Mouse (Mus musculus): ENCODE data around the gene Golga5. TPM values are rescaled to one million over a fixed set of nuclear protein-coding genes. Genes with fewer than 3 reads are reported as not detected.

The Golga5 gene
- polyA plus RNA-seq, 1 experiment from 2014 or later, result 35.3 TPM

- peaks cover 10% of the 10 kb centered on the region; the same call in 1 of the 2 replicates for H3K4me1 ChIP-seq
- no peak overlapping the region for H3K4me2 ChIP-seq (replicated peaks)
- WGBS, result 88% methylated on average over 4 of the region's 4 CpGs
- no peak overlapping the region for H3K4me3 ChIP-seq
- no peak for ATAC-seq (ENCODE audit: low FRiP score, low read depth)
- no peak overlapping the region for H3K27ac ChIP-seq
- H3K36me3 ChIP-seq, result no peaks in the 10 kb centered on the region
- H3K27me3 ChIP-seq (replicated peaks), result no peaks in the 10 kb centered on the region
- no peak overlapping the region for H3K9ac ChIP-seq
- no peaks in the 10 kb centered on the region for H3K9me3 ChIP-seq
Measured at GRCm38 (mm10) chr12:102434107-102434506, 34.8 kb upstream of the Golga5 start.

GRCm38 (mm10) chr12:102436939-102437526, 31.9 kb upstream of the Golga5 start:
- no peaks in the 10 kb centered on the region for H3K36me3 ChIP-seq
- H3K9ac ChIP-seq, result no peak overlapping the region
- H3K4me1 ChIP-seq, result peaks cover 10% of the 10 kb centered on the region; the same call in 1 of the 2 replicates
- no peak for ATAC-seq (ENCODE audit: low FRiP score, low read depth)
- H3K9me3 ChIP-seq, result no peaks in the 10 kb centered on the region
- no peak overlapping the region for H3K4me2 ChIP-seq (replicated peaks)
- H3K27me3 ChIP-seq (replicated peaks), result no peaks in the 10 kb centered on the region
- no peak overlapping the region for H3K27ac ChIP-seq
- 74% methylated on average over 10 of the region's 10 CpGs for WGBS
- H3K4me3 ChIP-seq, result no peak overlapping the region

- H3K9me3 ChIP-seq, result no peaks in the 10 kb centered on the region
- 0 out of 2 replicates have a peak overlapping the region, but pooled peaks have one; percentile 9 for H3K9ac ChIP-seq
- H3K4me2 ChIP-seq (replicated peaks), result peak overlapping the region; percentile 66; the same call in 1 of the 2 replicates
- H3K4me1 ChIP-seq, result peaks cover 10% of the 10 kb centered on the region; the same call in 1 of the 2 replicates
- H3K27ac ChIP-seq, result no peak overlapping the region
- H3K27me3 ChIP-seq (replicated peaks), result no peaks in the 10 kb centered on the region
- no peak for ATAC-seq (ENCODE audit: low FRiP score, low read depth)
- no peaks in the 10 kb centered on the region for H3K36me3 ChIP-seq
- H3K4me3 ChIP-seq, result no peak overlapping the region
- WGBS, result 87% methylated on average over 5 of the region's 5 CpGs
Measured at GRCm38 (mm10) chr12:102437952-102438351, 31.0 kb upstream of the Golga5 start.

- peak; percentile 44 for ATAC-seq (ENCODE audit: low FRiP score, low read depth)
- no peaks in the 10 kb centered on the region for H3K36me3 ChIP-seq
- H3K9me3 ChIP-seq, result no peaks in the 10 kb centered on the region
- peaks cover 10% of the 10 kb centered on the region; the same call in 1 of the 2 replicates for H3K4me1 ChIP-seq
- 4% methylated on average over 20 of the region's 20 CpGs for WGBS
- H3K27ac ChIP-seq, result no peak overlapping the region
- peak overlapping the region; percentile 66 for H3K4me2 ChIP-seq (replicated peaks)
- H3K4me3 ChIP-seq, result peak overlapping the region; percentile 60
- H3K9ac ChIP-seq, result peak overlapping the region; percentile 44
- H3K27me3 ChIP-seq (replicated peaks), result no peaks in the 10 kb centered on the region
Measured at GRCm38 (mm10) chr12:102438983-102439631, 29.8 kb upstream of the Golga5 start.

- Histone ChIP-seq H3K36me3 (no peaks in the 10 kb centered on the region), H3K27ac (no peak within 1 kb of the TSS), H3K4me3 (peak within 1 kb of the TSS; percentile 60), H3K9ac (peak within 1 kb of the TSS; percentile 44), H3K27me3 (replicated peaks) (no peaks in the 10 kb centered on the region), H3K4me1 (peaks cover 10% of the 10 kb centered on the region; the same call in 1 of the 2 replicates), H3K4me2 (replicated peaks) (peak within 1 kb of the TSS; percentile 66), H3K9me3 (no peaks in the 10 kb centered on the region)
- peak; percentile 100 for ATAC-seq (ENCODE audit: low FRiP score, low read depth)
- under 1% methylated on average over 28 of the region's 28 CpGs for WGBS
Measured at GRCm38 (mm10) chr12:102439632-102440023, 29.3 kb upstream of the Golga5 start, which contains the start of gene Lgmn. Lgmn (minus strand) TSS chr12:102439813.

- H3K4me2 ChIP-seq (replicated peaks), result no peak overlapping the region
- no peaks in the 10 kb centered on the region for H3K27me3 ChIP-seq (replicated peaks)
- WGBS, result 91% methylated on average over 7 of the region's 7 CpGs
Measured at GRCm38 (mm10) chr12:102440551-102440950, 28.4 kb upstream of the Golga5 start.

GRCm38 (mm10) chr12:102441141-102441540, 27.8 kb upstream of the Golga5 start:
- WGBS, result 88% methylated on average over 6 of the region's 6 CpGs
- ATAC-seq (ENCODE audit: low FRiP score, low read depth), result no peak
- Histone ChIP-seq H3K9ac (no peak overlapping the region), H3K4me1 (peaks cover 10% of the 10 kb centered on the region; the same call in 1 of the 2 replicates), H3K4me3 (no peak overlapping the region), H3K27me3 (replicated peaks) (no peaks in the 10 kb centered on the region), H3K36me3 (no peaks in the 10 kb centered on the region), H3K4me2 (replicated peaks) (no peak overlapping the region), H3K9me3 (no peaks in the 10 kb centered on the region), H3K27ac (no peak overlapping the region)

More at GRCm38 (mm10) chr12:102440551-102440950, 28.4 kb upstream of the Golga5 start:
- Histone ChIP-seq H3K36me3 (no peaks in the 10 kb centered on the region), H3K27ac (no peak overlapping the region), H3K9me3 (no peaks in the 10 kb centered on the region), H3K9ac (no peak overlapping the region), H3K4me3 (no peak overlapping the region), H3K4me1 (peaks cover 10% of the 10 kb centered on the region; the same call in 1 of the 2 replicates)
- no peak for ATAC-seq (ENCODE audit: low FRiP score, low read depth)

- Histone ChIP-seq H3K27ac (no peak overlapping the region), H3K9ac (no peak overlapping the region), H3K4me1 (peaks cover 10% of the 10 kb centered on the region; the same call in 1 of the 2 replicates), H3K4me3 (no peak overlapping the region), H3K36me3 (no peaks in the 10 kb centered on the region), H3K4me2 (replicated peaks) (no peak overlapping the region), H3K9me3 (no peaks in the 10 kb centered on the region), H3K27me3 (replicated peaks) (no peaks in the 10 kb centered on the region)
- ATAC-seq (ENCODE audit: low FRiP score, low read depth), result no peak
- 89% methylated on average over 15 of the region's 15 CpGs for WGBS
Measured at GRCm38 (mm10) chr12:102442639-102443038, 26.3 kb upstream of the Golga5 start.

- Histone ChIP-seq H3K9ac (no peak overlapping the region), H3K4me1 (peaks cover 2% of the 10 kb centered on the region; the same call in 1 of the 2 replicates), H3K4me2 (replicated peaks) (no peak overlapping the region), H3K36me3 (no peaks in the 10 kb centered on the region), H3K4me3 (no peak overlapping the region), H3K27ac (no peak overlapping the region), H3K27me3 (replicated peaks) (no peaks in the 10 kb centered on the region), H3K9me3 (no peaks in the 10 kb centered on the region)
- WGBS, result 91% methylated on average over 5 of the region's 5 CpGs
- ATAC-seq (ENCODE audit: low FRiP score, low read depth), result no peak
Measured at GRCm38 (mm10) chr12:102443676-102444075, 25.3 kb upstream of the Golga5 start.

GRCm38 (mm10) chr12:102445436-102445835, 23.5 kb upstream of the Golga5 start:
- Histone ChIP-seq H3K4me3 (no peak overlapping the region), H3K36me3 (no peaks in the 10 kb centered on the region), H3K9ac (no peak overlapping the region), H3K9me3 (no peaks in the 10 kb centered on the region), H3K4me1 (no peaks in the 10 kb centered on the region), H3K27ac (no peak overlapping the region), H3K4me2 (replicated peaks) (no peak overlapping the region), H3K27me3 (replicated peaks) (no peaks in the 10 kb centered on the region)
- WGBS, result 75% methylated on average over 4 of the region's 4 CpGs
- ATAC-seq (ENCODE audit: low FRiP score, low read depth), result no peak

- Histone ChIP-seq H3K27ac (no peak overlapping the region), H3K4me1 (no peaks in the 10 kb centered on the region), H3K4me3 (no peak overlapping the region), H3K4me2 (replicated peaks) (no peak overlapping the region), H3K27me3 (replicated peaks) (no peaks in the 10 kb centered on the region), H3K9me3 (no peaks in the 10 kb centered on the region), H3K36me3 (no peaks in the 10 kb centered on the region), H3K9ac (no peak overlapping the region)
- no peak for ATAC-seq (ENCODE audit: low FRiP score, low read depth)
- WGBS, result 78% methylated on average over 10 of the region's 10 CpGs
Measured at GRCm38 (mm10) chr12:102450437-102450836, 18.5 kb upstream of the Golga5 start.

- no peak overlapping the region for H3K4me3 ChIP-seq
- no peaks in the 10 kb centered on the region for H3K36me3 ChIP-seq
- no peak overlapping the region for H3K9ac ChIP-seq
- no peaks in the 10 kb centered on the region for H3K27me3 ChIP-seq (replicated peaks)
- no peak overlapping the region for H3K27ac ChIP-seq
- H3K9me3 ChIP-seq, result no peaks in the 10 kb centered on the region
- ATAC-seq (ENCODE audit: low FRiP score, low read depth), result no peak
- no peaks in the 10 kb centered on the region for H3K4me1 ChIP-seq
- WGBS, result 79% methylated on average over 8 of the region's 8 CpGs
- no peak overlapping the region for H3K4me2 ChIP-seq (replicated peaks)
Measured at GRCm38 (mm10) chr12:102451126-102451851, 17.6 kb upstream of the Golga5 start.

All from neural tube, embryonic 12.5 days (tissue).